29 mouse cellular contexts compared by ENCODE assay signal in genomic region chr5:106919315-106919714, GRCm38 (mm10). TPM values are rescaled to one million over a fixed set of nuclear protein-coding genes. Genes with fewer than 3 reads are reported as not detected.
"Had no signal": no experiment of that assay in that cellular context is flagged by ENCODE, and none has a peak within 500 bp of the region (broad histone marks: within the 10 kb centered on the region; RNA-seq: fewer than 3 reads in every experiment).

No protein-coding gene starts in this region.

- H3K4me2 ChIP-seq: heart, embryonic 12.5 days; hindbrain, embryonic 13.5 days; hindbrain, embryonic 15.5 days; limb, embryonic 13.5 days; limb, embryonic 15.5 days; liver, embryonic 12.5 days had no signal

- H3K27me3 ChIP-seq: heart, embryonic 12.5 days; hindbrain, embryonic 13.5 days; hindbrain, embryonic 15.5 days; limb, embryonic 13.5 days; limb, embryonic 15.5 days; liver, embryonic 12.5 days had no signal

- H3K9ac ChIP-seq: heart, embryonic 12.5 days; hindbrain, embryonic 13.5 days; hindbrain, embryonic 15.5 days; limb, embryonic 13.5 days; limb, embryonic 15.5 days; liver, embryonic 12.5 days had no signal

- DNase-seq: gastrocnemius, adult 2 months; gastrocnemius, postnatal 10 days; gastrocnemius, postnatal 25 days; heart, adult 18-20 months; heart, postnatal 10 days; heart, postnatal 4 days; kidney, adult 18-20 months; kidney, adult 8-10 months; kidney, postnatal 14 days; kidney, postnatal 36 days; layer of hippocampus, adult 9-11 months; layer of hippocampus, postnatal 36 days; left cerebral cortex, postnatal 4 days had no signal

- H3K9me3 ChIP-seq: heart, embryonic 10.5 days; heart, embryonic 12.5 days; hindbrain, embryonic 10.5 days; hindbrain, embryonic 13.5 days; hindbrain, embryonic 15.5 days; limb, embryonic 13.5 days; limb, embryonic 15.5 days; liver, embryonic 12.5 days had no signal

- H3K4me3 ChIP-seq: gastrocnemius, adult 2 months; heart, embryonic 10.5 days; heart, embryonic 12.5 days; hindbrain, embryonic 10.5 days; hindbrain, embryonic 13.5 days; hindbrain, embryonic 15.5 days; limb, embryonic 13.5 days; limb, embryonic 15.5 days; liver, embryonic 12.5 days had no signal

- H3K36me3 ChIP-seq: heart, embryonic 10.5 days; heart, embryonic 12.5 days; hindbrain, embryonic 15.5 days; limb, embryonic 13.5 days; limb, embryonic 15.5 days; liver, embryonic 12.5 days had no signal

- H3K27ac ChIP-seq: gastrocnemius, adult 2 months; heart, embryonic 10.5 days; hindbrain, embryonic 10.5 days; hindbrain, embryonic 13.5 days; hindbrain, embryonic 15.5 days; hindbrain, postnatal 0 days; limb, embryonic 13.5 days; limb, embryonic 15.5 days; liver, embryonic 12.5 days had no signal

- H3K4me1 ChIP-seq: heart, embryonic 10.5 days; heart, embryonic 12.5 days; hindbrain, embryonic 10.5 days; hindbrain, embryonic 13.5 days; hindbrain, embryonic 15.5 days; limb, embryonic 13.5 days; limb, embryonic 15.5 days had no signal

- ATAC-seq: hindbrain, postnatal 0 days; intestine, embryonic 16.5 days; liver, embryonic 12.5 days had no signal

RNA-seq across cellular contexts. Expression of gene Hfm1, which starts 6.8 kb away (rescaled TPM):
- total RNA-seq: gastrocnemius, adult 2 months; gastrocnemius, postnatal 10 days; gastrocnemius, postnatal 25 days; gastrocnemius, postnatal 4 days; granulocyte monocyte progenitor cell, adult 5-6 weeks; heart, adult 18-20 months; heart, adult 8-10 months; heart, postnatal 10 days; heart, postnatal 25 days; liver, adult 2 months had no signal
- polyA plus RNA-seq: large intestine, adult 2 months; liver, adult 2 months had no signal
